Mouse (Mus musculus): Measurements from ENCODE around the gene Vmn2r89.
"Not testable (repeated sequence)": the region's sequence is repeated elsewhere in the genome, so short reads cannot be mapped to it uniquely, and the experiment has no call there.

DNA sequence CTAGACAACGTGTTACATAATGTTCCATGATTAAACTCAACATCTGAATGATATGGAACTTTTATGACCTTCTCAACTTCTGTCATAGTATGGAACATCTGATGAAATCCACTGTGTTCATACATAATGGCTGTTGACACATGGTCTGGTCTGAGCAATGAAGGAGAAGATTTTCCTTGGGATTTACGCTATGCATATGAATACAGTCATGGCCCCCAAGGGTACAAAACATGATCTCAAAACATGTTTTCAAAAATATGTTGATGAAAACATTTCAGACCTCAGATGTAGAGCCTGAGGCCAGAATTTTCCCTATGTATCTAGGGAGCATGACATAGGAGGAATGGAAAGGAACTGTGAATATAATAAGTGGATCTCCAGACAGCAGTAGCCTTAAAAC, at the start of gene Vmn2r89:
- TF ChIP-seq POLR2A (IDR thresholded peaks at IDR 0.05; ENCODE audit: control insufficient read depth, extremely low read depth, insufficient read depth, low read length, poor library complexity); CTCF (IDR thresholded peaks at IDR 0.05; ENCODE audit: borderline replicate concordance, control insufficient read depth, extremely low read depth, insufficient read depth, low read length, poor library complexity): not testable (repeated sequence)
